Mouse (Mus musculus) cerebellum, adult 2 months (tissue): ENCODE measurements around the gene Parp6.

Experiments
- CTCF ChIP-seq: fragments of 200-500 bp; IDR thresholded peaks from 2 replicates; pipeline ENCODE4 v1.5.1; 2011; ENCODE audit warnings: low read depth, mild to moderate bottlenecking, control low read depth, low read length, moderate library complexity, borderline replicate concordance; ENCODE audit not compliant: insufficient read depth
- POLR2A ChIP-seq: fragments of 200-500 bp; IDR thresholded peaks from 2 replicates; pipeline ENCODE4 v1.6.1; 2011; ENCODE audit warnings: low read length, control low read depth, borderline replicate concordance; ENCODE audit not compliant: insufficient read depth

DNA sequence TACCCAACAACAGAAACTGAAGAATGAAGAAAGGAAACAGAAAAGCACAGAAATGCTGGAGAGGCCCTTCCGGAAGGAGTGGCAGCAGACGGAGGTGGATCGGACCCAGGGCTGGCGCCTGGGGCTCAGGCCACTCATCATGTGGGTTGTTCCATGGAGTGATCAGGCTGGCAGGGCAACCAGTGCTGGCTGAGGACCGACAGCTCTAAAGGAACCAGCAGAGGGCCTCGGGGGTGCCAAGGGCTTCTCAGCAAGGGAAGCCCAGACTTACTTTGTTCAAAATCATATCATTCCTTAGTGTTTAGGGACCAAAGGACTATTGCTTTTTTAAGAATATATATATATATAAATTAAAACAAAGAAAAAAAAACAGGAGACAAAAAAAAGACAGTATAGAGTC lies 11.1 kb upstream of the Parp6 start:
- TF ChIP-seq POLR2A: no peak
- no peak for TF ChIP-seq CTCF
